Mouse (Mus musculus) mouse embryonic stem cell (cell line): Measurements from ENCODE around the gene Hephl1.

Source experiments
- in situ Hi-C, 2 experiments: fragments of 300-500 bp; cut with MboI; formaldehyde crosslinking; loops; 1 replicate in 1 of 2; 3 replicates in 1 of 2; pipeline ENCODE4 v1.14.3; 2019 to 2020; ENCODE audit warnings: low sequenced_read_pairs in 2 of 2, low pct_unique_long_range_greater_than_20kb in 1 of 2, mixed read lengths in 1 of 2; ENCODE audit not compliant: unreplicated experiment in 1 of 2

The Hephl1 gene

GRCm38 (mm10) chr9:15067995-15068685, 43.8 kb downstream of the Hephl1 start:
- in situ Hi-C loops: no loop called here

GRCm38 (mm10) chr9:15064176-15064575, 47.7 kb downstream of the Hephl1 start:
- in situ Hi-C loops: no loop called here

DNA sequence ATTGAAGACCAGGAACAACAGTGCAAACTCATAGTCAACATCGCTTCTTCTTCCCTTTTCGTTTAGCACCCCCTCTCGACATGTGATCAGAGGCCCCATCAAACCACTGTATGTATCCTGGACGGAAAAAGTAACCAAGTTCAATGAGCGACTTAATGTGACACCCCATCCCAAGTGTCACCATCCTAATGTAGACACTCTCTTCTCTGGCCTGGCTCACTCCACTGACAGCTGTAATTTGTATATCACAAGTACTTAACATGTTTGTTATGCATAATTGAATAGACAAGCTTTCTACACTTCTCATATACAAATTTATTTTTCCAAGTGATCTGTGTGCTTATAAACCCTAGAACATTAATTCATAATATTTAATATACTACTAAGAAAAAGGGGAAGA, 51.1 kb downstream of the Hephl1 start:
- in situ Hi-C loops: no loop called here

GRCm38 (mm10) chr9:15060026-15060425, 51.9 kb downstream of the Hephl1 start:
- in situ Hi-C loops: no loop called here

- in situ Hi-C loops: no loop called here
Measured at GRCm38 (mm10) chr9:15045740-15046139, 66.2 kb downstream of the Hephl1 start.

DNA sequence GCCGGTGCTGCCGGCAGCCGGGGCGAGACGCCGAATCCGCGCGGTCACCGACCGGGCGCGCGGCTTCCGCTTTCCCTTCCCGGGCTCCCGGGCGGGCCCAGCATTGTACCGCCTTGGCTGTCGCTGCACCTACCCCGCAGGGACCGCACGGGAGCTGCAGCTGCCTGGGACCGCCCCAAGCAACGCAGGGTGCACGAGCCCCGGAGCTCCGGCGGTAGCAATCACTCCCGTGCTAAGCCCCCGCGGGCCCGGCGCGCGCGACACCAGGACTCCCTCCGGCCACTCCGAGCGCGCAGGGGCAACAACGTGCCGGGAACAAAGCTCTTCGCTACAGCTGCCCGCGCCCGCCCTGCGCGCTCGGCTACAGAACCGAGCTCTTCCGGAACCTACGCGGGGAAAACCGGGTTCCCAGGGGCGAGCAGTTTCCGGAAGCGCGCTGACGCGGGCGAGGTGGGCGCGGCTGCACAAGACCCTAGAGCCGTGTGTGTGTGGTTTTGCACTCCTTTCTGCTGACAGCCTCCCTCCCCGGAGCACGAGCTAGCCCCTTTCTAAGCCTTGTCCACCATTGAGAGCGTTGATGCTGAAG, 66.7 kb downstream of the Hephl1 start, which contains the start of gene Panx1:
Panx1 (minus strand) TSS at position 395 of the 586 bp plus-strand sequence.
- in situ Hi-C loops: no loop called here

DNA sequence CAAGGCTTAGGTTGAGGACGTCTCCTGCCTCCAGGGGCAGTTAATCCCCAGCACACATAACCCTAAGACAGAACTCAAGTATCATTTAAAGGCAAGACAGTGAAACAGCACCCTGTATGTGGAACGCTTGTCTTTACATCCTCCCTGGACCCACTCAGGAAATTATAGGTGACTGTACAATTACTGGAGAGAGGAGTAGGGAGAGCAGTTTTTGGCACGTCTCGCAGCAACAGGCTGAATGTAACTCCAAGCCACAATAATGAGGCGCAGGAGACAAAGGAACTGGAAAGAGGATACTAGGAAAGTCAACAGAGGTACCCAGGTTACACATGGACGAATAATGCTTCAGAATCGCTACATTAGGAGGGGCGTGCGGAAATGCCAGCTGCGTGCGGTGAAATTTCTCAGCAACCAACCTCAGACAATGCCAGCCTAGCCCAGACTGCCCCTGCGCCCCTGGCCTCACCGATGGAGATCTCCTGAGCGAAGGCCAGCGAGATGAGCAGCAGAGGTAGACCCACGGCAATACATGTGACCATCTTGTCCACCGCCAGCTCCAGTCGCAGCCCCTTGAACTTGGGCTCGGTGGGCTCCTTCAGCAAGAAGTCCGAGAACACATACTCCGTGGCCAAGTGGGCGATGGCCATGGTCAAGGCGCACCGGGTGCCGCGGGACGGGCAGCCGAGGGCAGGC, 67.4 kb downstream of the Hephl1 start:
- in situ Hi-C loops: no loop called here

- in situ Hi-C loops: no loop called here
Measured at GRCm38 (mm10) chr9:15041556-15041955, 70.4 kb downstream of the Hephl1 start.

DNA sequence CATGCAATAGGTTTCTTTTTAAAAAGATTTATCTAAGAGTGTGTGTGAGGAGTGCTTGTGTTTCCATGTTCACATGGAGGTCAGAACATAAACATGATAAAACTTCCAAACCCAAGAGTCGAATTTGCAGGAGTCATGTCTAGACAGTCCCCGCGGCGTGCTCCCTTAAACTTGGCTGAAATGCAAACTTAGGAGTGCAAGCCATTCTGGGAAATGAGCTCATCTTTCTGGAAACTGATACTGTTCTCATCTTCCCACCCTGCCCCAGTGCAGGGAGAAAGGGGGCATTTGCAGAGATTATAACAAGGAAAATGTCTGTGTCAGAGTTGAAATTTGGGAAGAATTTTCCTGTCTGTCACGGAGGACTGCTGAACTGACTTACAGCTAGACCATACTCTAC, 72.1 kb downstream of the Hephl1 start:
- in situ Hi-C loops: no loop called here

- in situ Hi-C loops: no loop called here
Measured at GRCm38 (mm10) chr9:15037704-15038103, 74.2 kb downstream of the Hephl1 start.

GRCm38 (mm10) chr9:15037237-15037636, 74.7 kb downstream of the Hephl1 start:
- in situ Hi-C loops: no loop called here

DNA sequence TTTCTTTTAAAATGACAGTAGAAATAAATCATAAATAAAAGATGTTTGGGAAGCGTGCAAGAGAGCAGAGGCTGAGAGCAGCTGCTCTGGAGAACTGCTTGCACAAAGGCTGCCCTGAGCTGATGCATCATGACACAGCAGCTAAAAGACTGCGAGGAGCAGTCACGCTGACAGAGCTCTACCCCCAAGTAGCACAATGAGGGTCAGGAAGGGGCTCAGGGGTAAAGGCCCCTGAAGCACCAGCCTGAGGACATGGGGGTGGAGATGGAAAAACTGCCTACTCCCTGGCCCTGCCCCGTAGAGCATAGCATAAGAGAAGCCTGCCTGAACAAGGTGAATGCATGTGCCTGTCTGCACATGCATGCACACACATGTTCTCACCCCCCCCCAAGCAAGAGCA, 75.1 kb downstream of the Hephl1 start:
- in situ Hi-C loops: no loop called here

DNA sequence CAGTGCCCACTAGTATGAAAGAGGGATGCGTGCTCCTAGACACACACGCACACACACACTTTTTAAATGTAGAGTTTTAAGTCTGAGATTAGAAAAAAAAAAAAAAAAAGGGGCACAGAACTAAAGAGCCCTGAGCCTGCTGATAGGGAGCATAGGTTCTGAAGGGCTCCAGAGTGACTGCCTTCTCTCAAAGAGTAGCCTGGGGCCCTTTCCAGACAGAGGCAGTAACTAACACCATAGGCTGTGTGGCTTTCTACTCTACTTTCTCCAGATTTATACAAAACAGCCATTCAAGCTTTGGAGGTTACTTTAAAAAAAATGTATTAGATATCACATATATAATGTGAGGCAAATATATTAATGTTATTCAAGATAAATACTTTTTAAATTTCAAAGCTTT, 75.5 kb downstream of the Hephl1 start:
- in situ Hi-C loops: no loop called here

GRCm38 (mm10) chr9:15035979-15036378, 75.9 kb downstream of the Hephl1 start:
- in situ Hi-C loops: no loop called here

DNA sequence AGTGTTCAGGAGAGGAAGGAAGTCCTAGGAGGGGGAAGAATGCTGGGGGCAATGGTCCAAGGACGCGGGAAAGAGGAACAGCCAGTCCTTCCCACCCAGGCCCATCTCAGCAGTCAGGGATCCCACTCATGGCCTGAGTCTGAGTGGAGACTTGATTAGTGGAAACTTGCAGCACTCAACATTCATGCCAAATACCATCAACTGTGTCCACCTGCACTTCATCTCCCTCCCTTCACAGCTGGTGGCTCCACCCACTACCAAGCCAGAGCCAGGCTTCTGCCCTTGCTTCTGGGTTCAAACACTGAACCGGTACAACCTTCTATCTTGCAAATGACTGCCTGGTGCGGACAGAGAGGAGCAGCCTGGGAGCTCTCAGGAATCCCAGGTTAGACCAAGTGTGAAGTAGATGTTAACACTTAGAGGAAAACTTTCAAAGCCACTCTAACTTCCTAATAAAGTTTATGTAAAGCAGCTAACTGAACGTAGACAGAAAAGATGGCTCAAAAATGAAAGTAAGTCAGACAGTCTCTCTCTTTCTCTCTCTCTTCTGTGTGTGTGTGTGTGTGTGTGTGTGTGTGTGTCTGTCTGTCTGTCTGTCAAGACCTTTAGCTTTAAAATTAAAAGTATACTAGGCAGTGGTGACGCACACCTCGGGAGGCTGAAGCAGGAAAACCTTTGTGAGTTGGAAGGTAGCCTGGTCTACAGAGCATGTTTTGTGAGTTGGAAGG, 77.2 kb downstream of the Hephl1 start:
- in situ Hi-C loops: no loop called here

- in situ Hi-C loops: no loop called here
Measured at GRCm38 (mm10) chr9:15033568-15034160, 78.2 kb downstream of the Hephl1 start.

DNA sequence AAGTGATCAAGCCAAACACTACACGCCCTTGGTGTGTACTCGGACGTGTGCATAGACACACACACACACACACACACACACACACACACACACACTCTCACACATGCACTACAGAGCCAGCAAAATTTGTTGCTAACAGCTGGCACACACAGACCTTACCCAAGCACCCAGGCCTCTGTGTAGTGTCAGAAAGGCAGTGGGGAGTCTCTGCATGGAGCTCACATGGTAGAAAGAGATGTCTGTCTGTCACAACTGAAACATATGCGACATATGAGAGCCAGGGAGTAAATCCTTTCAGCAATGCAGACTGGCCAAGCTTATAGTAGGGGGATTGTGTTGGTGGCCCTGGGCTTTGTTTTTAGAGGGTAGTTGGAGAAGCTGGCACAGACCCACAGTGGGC, 79.1 kb downstream of the Hephl1 start:
- in situ Hi-C loops: no loop called here

DNA sequence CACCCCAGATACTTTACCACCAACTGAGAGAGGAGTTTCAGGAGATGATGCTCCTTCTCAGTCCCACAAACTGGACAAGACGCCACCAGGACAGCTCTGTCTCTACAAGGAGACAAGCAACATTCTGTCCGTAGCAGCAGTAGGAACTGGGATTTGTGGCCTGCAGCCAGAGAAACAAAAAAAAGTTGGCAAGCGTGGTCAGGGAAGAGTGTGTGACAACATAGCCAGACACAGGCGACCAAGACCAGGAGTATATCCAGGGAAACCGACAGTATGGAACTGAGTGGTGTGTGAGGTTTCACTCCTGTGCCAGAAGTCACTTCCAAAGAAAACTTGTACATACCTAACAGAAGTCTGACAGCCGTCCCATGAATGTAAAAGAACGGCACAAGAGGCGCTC, 81.1 kb downstream of the Hephl1 start:
- in situ Hi-C loops: no loop called here
